Mouse (Mus musculus) spleen, embryonic (tissue): ENCODE measurements at regions not wholly inside any gene's neighbourhood (a gene's known extent, or its start where the extent isn't known, plus 50 kb on each side); places are given as distances from the start of the nearest gene placed in this dataset.

Experiments
- CTCF ChIA-PET: fragments of 350-600 bp; sonication (Branson Sonifier 250); formaldehyde crosslinking; loops from one replicate; lab custom pipeline; 2022; lab: Charles Lee

DNA sequence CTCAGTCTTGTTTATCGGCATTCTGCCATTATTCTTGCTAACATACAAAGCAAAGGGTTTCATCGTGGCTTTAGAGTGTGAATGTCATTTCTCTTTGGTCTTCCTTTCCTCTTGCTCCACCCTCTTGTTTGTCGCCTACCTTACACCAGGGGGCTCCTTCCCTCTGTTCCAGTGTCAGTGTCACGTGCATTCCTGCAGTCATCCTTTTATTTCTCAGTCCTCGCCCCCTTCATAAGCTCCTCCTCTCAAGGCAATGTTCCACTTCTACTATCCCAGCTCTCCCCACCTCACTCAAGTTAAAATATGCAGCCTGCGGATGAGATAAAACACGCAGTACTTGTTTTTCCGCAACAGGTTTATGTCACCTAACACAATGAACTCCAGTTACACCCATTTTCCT is 489.8 kb upstream of the Arpp21 start:
- CTCF ChIA-PET: no interaction called here

DNA sequence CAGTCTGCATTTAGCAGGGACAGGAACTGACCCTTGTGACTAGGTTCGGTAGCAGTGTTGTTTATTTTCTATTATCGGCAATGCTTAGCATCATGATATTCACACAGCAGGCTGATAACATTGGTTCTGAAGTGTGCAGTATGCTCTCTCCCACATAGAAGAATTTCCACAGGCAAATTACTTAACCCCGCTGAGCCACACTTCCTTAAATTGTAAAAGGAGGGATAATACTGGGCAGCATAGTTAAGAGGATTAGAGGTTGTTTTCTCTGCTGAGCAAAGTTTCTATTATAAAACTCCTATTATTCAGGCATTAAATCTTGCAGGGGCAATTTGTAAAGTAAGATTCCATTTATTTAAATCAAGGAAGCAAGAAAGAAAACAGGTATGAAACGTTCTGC is 489.4 kb upstream of the Arpp21 start:
- CTCF ChIA-PET: no interaction called here

DNA sequence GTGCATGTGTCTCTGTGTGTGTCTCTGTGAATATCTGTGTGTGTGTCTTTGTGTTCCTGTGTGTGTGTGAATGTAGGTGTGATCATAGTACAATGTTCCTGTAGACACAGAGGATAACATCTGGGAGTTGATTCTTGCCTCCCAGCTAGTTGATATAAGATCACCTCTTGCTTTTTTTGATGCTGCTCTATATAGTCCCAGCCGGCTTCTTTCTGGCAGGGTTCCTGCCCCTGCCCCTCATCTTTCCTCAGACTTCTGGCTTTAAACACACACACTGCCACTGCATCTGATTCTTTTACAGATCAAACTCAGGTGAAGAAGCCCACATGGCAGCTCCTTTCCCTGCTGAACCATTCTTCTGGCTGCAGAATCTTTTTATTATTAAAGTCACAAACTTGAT is 487.6 kb upstream of the Arpp21 start:
- CTCF ChIA-PET: no interaction called here

DNA sequence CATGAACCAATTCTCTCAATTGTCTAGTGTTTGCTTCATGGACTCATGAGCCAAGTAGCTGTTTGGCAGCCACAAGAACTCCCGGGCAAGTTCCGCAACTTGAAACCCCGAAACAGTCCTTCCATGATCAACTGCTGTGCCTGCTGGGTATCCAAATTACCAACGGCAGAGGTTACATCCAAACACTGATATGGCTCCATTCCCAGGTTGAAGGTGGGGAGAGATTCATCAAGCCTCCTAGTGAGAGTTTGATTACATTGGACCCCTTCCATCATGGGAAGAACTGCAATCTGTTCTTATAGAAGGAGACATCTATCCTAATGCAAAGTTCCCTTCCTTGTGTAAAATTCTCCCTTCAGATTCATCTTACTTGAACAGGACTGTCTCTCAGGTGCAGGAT is 486.8 kb upstream of the Arpp21 start:
- CTCF ChIA-PET: no interaction called here

DNA sequence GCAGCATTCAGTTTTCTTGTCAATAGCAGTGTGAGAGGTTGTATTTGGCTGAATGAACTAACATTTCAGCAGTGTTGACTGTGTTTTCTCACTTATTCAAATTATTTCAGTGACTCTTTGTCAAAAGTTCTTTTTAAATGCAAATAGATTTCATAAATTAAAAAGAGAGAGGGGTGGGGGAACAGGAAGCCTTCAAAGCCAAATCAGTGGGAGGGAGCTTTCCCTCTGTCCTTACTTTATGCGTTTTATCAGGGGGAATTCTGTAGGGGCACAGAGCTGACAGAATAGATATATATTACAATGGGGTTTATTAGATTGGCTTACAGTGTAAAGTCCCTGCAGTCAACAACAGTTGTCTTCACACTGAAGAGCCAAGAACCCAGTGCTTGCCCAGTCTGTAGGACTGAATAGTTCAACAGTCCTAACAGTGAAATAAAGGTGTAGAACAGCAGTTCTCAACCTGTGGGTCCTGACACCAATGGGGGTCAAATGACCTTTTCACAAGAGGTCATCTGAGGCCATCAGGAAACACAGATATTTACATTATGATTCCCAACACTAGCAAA is 479.5 kb upstream of the Arpp21 start:
- CTCF ChIA-PET: no interaction called here

DNA sequence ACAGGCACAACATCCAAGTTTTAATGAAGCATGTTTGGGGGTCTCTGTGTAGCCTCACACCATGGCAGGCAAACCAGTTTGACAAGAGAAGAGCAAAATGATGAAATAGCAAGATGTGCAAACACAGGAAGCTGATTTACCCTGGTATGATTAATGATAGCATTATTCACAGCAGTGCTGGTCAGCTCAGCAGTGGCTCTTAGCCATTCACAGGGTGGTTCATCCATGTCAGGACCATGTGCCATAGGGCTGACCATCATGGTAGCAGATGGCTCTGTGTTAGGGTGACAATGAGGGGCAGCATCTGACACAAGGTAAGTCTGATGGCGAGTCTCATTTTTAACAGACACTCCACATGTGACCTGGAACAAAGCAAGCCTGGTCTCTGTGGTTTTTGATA is 443.1 kb upstream of the Arpp21 start:
- CTCF ChIA-PET: no interaction called here

DNA sequence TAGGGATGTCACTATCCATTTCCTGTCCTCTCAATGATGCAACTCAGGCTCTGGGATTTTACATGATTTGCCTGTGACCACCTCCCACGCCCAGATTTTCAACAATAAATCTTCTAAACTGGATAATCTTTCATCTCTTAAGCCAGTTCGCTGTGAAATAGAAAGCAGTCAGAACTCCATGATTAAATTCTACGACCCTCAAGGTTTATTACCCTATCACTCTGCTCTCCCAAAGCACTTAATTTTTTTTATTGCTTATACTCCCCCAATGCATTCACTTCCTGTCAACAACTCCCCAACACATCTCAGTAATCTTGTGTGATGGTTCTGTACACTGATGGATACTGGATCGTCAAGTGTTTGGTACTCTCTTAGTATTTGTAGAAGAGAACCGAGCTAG is 439.5 kb upstream of the Arpp21 start:
- CTCF ChIA-PET: no interaction called here
